Mouse (Mus musculus): ENCODE measurements around the gene Tmem8b.

- TF ChIP-seq ZNF384 (IDR thresholded peaks at IDR 0.05; ENCODE audit: low read depth, low read length) = no peak
- no peak for TF ChIP-seq MAFK (IDR thresholded peaks at IDR 0.05; ENCODE audit: insufficient read depth, low read depth, low read length)
Measured at GRCm38 (mm10) chr4:43726995-43727394, 58.2 kb downstream of the Tmem8b start, which contains the start of gene Hrct1.

All from ES-E14 (cell line).